Mouse (Mus musculus) spleen, adult 18-20 months (tissue): ENCODE data around the gene B3gnt7.

ENCODE experiments used
- DNase-seq, 2 experiments: peaks; one replicate each; pipeline ENCODE4 v3.0.0; 2022; ENCODE audit warnings: mixed read lengths in 2 of 2

Gene B3gnt7

DNA sequence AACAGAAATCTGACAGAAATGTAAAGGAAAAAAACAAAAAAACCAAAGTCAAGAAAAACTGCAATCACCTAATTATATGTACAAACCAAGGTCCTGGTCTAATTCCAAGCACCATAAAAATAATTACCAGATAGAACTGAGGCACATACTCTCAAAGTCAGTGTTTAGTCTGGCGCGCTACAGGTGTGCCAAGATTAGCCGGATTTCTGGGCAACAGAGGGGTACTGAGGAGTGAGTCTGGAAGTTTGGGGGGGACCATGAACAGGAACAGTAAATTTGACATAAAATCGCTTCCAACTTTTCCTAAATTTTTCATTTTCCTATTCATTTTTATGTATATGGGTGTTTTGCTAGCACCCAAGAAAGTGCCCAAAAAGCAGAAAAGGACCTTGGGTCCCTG is 43.3 kb downstream of the B3gnt7 start:
- DNase-seq: no peak

DNA sequence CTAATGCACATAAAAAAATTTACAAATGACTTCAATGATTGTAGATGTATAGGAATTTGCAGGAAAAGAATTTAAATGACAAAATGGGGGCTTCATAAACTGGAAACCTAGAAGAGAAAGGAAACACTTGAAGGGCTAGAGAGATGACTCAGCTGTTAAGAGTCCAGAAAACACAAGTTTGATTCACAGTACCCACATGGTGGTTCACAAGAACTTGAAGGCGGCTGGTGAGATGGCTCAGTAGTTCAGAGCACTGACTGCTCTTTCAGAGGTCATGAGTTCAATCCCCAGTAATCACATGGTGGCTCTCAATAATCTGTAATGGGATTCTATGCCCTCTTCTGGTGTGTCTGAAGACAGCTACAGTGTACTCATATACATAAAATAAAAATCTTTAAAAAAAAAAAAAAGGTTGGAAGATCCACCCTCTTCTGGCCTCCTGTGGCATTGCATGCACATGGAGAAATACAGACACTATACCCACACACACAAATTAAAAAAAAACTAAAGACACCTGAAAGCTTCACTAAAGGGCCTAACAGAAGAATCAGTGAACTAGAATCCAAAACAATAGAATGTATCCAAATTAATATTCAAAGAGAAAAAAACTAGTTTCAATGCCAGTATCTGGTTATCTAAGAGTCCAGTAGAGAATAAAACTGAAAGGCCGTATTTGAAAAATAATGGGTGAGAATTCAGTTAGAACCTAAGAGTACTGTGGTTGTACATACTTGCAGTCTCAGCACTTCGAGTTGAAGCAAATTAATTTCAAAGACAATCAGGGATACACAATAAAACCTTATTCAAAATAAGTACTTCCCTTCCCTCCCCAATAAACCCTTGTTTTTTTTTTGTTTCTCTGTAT is 44.5 kb downstream of the B3gnt7 start:
- DNase-seq: no peak

DNA sequence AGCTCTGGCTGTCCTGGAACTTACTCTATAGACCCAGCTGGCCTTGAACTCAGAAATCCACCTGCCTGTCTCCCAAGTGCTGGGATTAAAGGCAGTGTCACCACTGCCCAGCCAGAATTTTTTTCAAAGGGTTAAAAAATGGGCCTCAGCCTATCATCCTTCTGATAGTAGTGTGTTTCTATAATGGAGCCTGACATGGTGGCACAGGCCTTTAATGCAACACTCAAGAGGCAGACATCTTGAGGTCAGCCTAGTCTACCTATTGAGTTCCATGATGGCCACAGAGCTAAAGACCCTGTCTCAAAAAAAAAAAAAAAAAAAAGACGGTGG is 45.0 kb downstream of the B3gnt7 start:
- no peak for DNase-seq

DNA sequence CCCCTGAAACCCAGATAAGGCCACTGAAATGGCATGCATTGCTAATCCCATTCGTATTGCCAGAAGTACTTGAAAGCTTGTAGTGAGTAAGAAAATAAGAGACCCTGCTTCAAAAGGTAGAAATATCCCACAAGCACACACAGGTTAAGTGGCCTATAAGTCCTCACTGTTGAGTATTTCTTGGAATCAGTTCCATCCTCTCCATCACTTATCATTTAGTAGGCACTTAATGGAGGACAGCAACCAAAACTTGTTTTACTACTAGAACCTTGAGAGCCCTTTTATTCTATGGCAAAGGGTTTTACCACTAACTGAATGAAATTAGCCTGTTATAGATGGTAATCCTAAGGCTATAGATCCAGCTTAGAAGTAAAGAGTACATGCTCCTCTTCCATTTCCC is 45.5 kb downstream of the B3gnt7 start:
- DNase-seq: no peak

DNA sequence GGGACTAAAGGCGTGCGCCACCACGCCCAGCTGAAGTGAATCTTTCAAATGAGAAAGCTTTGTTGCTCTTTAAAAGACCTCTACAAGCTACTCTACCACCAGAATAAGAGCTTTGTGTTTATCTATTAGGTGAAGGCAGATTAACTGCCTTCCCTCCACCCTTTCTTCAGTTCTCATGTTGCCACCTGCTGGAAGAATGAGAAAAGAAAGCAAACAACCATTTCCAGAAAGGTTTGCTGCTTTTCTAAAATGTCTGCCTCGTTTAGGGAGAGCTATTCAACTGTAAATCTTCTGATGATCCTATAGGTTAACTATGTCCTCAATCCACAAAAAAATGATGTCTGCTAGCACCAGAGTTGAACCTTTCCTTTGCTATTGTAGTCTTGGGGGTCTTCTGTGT is 46.2 kb downstream of the B3gnt7 start:
- DNase-seq: no peak

DNA sequence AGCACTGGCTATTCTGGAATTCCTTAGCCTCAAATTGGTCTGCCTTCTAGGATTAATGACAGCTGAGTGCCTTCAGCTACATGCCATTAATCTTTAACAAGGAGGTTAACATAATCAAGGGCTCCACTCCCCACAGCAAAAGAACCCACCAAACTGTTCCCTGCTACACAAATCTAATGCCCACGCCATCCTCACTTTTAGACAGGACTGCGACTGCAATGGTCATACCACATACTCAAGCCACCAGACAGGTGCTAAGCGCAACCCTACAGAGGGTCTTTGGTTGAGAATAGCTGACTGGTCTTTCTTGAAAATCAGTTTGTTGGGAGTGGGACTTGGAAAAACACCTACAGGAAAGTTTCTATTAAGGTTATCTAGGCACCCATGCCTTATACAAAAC is 46.6 kb downstream of the B3gnt7 start:
- no peak for DNase-seq

DNA sequence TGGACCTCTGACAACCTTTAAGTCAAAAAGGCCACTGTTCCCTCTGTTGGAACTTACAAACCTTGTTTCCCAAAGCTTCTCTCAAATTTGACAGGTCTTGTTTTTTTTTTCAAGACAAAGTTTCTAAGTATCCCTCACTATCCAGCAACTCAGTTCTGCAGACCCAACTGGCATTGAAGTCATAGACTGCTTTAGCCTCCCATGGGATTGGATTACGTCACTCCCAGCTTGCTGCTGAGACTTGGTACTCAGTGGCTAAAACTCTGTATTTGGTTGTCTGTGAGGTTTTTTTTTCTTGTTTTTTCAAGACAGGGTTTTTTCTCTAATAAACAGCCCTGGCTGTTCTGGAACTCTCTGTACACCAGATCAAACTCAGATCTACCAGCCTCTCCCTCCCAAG is 47.1 kb downstream of the B3gnt7 start:
- no peak for DNase-seq

DNA sequence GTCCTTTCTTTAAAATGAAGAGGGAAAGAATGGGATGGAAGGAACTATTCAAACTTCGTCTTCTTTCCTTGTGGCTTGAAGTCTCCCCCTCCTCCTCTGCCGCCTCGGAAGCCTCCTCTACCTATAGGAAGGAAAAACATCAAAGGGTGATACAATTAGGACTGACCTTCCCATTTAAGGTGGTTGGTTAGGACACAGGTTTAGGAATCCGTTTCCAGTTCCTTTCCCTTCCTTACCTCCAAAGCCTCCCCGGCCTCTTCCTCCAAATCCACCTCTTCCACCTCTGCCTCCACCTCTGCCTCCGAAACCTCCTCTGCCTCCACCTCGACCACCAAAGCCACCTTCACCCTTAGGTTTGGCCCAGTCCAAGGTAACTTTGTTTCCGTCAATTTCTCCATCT is 47.9 kb downstream of the B3gnt7 start:
- DNase-seq: no peak

DNA sequence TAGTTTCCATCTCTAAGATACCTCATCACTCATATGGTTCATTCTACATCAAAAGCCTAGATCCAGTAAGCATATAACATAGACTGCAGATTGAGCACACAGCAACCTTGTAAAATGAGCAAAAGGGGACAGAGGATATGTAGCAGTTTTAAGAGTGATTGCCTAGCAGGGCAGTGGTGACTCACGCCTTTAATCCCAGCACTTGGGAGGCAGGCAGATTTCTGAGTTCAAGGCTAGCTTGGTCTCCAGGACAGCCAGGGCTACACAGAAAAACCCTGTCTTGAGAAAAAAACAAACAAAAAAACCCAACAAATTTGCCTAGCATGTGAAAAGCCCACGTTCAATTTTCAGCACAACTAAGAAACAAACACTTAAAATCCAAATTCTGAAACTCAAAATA is 51.6 kb downstream of the B3gnt7 start:
- no peak for DNase-seq
